Mouse (Mus musculus) kidney, adult 2 months (tissue): ENCODE results near the gene Rpl36-ps4.

Experiments used
- CTCF ChIP-seq: fragments of 200-500 bp; conservative IDR thresholded peaks from 2 replicates; pipeline ENCODE4 v1.5.1; 2011; ENCODE audit warnings: low read depth, mild to moderate bottlenecking, control low read depth, low read length, moderate library complexity, mixed read lengths; ENCODE audit not compliant: insufficient read depth, insufficient read length
- POLR2A ChIP-seq: fragments of 200-500 bp; IDR thresholded peaks from one replicate; pipeline ENCODE4 v1.6.1; 2011; ENCODE audit warnings: low read depth, low read length, control low read depth

DNA sequence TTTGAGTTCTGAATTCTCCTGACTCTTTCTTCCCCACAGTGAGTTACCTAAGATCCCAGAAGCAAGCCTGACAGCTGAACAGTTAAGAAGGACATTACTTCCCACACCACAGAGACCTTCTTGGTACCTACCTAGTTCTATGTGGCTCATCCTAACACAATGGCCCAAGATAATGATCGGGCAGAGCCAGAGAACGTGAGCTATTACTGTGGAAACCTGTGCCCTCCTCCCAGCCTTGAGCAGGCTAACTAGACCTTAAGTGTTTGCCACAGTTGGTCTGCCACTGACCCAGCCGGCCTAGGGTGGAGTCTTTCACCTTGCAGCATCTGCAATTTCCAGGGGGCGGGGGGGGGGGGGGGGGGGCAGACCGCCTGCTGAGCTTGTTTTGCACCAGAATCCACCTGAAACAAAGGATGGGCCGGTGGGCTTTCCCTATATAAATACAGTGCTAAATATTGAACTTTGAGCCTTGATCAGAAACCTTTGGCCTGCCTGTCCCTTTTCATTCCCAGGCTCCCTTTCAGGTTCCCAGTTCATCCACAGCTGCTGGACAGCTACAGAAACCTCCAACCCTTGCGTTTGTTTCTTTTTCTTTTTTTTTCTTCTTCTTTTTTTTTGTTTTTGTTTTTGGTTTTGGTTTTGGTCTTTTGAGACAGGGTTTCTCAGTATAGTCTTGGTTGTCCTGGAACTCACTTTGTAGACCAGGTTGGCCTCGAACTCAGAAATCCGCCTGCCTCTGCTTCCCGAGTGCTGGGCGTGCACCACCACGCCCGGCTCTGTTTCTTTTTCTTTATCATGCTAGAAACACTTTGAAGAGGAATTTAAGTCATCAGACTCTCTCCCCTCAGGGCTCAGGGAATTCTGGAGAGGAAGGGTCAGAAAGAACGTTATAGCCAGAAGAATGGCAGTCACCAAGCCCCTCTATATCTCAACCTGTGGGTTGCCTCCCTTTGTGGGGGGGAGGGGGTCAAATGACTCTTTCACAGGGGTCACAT, 42.6 kb downstream of the Rpl36-ps4 start:
- no peak for TF ChIP-seq CTCF
- no peak for TF ChIP-seq POLR2A
